Mouse (Mus musculus) myocyte (in vitro differentiated cells): Measurements from ENCODE around the gene Sgsm1. TPM values are rescaled to one million over a fixed set of nuclear protein-coding genes. Genes with fewer than 3 reads are reported as not detected.

Experiments used
- H3K27me3 ChIP-seq: one replicate; pipeline ENCODE4 v1.6.1; 2011; ENCODE audit not compliant: control insufficient read depth, insufficient read depth, insufficient read length
- H3K36me3 ChIP-seq: one replicate; pipeline ENCODE4 v1.6.1; 2011; ENCODE audit not compliant: control insufficient read depth, insufficient read depth
- H3K4me2 ChIP-seq: one replicate; pipeline ENCODE4 v1.6.1; 2011; ENCODE audit warnings: low read depth, control low read depth
- H3K4me3 ChIP-seq: one replicate; pipeline ENCODE4 v1.5.1; 2011; ENCODE audit warnings: mild to moderate bottlenecking, control low read depth, moderate library complexity
- H3K79me2 ChIP-seq: one replicate; pipeline ENCODE4 v1.6.1; 2011; ENCODE audit not compliant: control insufficient read depth, insufficient read depth
- H3ac ChIP-seq: one replicate; pipeline ENCODE4 v1.6.1; 2011; ENCODE audit not compliant: control insufficient read depth, insufficient read length
- CEBPB ChIP-seq: IDR thresholded peaks from 2 replicates; pipeline ENCODE4 v1.6.1; 2011; ENCODE audit warnings: mild to moderate bottlenecking, moderate library complexity; ENCODE audit not compliant: poor library complexity, insufficient read depth, severe bottlenecking
- E2F4 ChIP-seq: IDR thresholded peaks from one replicate; pipeline ENCODE4 v1.6.1; 2011; ENCODE audit warnings: mild to moderate bottlenecking, control low read depth, moderate library complexity; ENCODE audit not compliant: insufficient read depth
- MAX ChIP-seq: IDR thresholded peaks from one replicate; pipeline ENCODE4 v1.6.1; 2011; ENCODE audit warnings: low read depth, mild to moderate bottlenecking, control low read depth
- MYOD1 ChIP-seq, 3 experiments: IDR thresholded peaks; one replicate each; pipeline ENCODE4 v1.6.1; 2011; ENCODE audit warnings: control low read depth in 2 of 3, low read depth in 2 of 3, mild to moderate bottlenecking in 2 of 3, moderate library complexity in 1 of 3; ENCODE audit not compliant: insufficient read length in 2 of 3, control insufficient read depth in 1 of 3
- MYOG ChIP-seq, 3 experiments: IDR thresholded peaks; one replicate each; pipeline ENCODE4 v1.6.1; 2011; ENCODE audit warnings: control low read depth in 2 of 3, low read depth in 2 of 3, mild to moderate bottlenecking in 2 of 3; ENCODE audit not compliant: insufficient read length in 2 of 3, control insufficient read depth in 1 of 3, insufficient read depth in 1 of 3
- POLR2A ChIP-seq: IDR thresholded peaks from one replicate; pipeline ENCODE4 v1.6.1; 2011; ENCODE audit warnings: low read depth, mild to moderate bottlenecking, control low read depth, moderate library complexity; ENCODE audit not compliant: insufficient read length
- POLR2AphosphoS2 ChIP-seq: IDR thresholded peaks from one replicate; pipeline ENCODE4 v1.6.1; 2011; ENCODE audit warnings: low read depth, control low read depth; ENCODE audit not compliant: insufficient read length
- REST ChIP-seq: IDR thresholded peaks from one replicate; pipeline ENCODE4 v1.6.1; 2011; ENCODE audit warnings: mild to moderate bottlenecking, control low read depth, moderate library complexity; ENCODE audit not compliant: insufficient read depth, insufficient read length
- SRF ChIP-seq: IDR thresholded peaks from one replicate; pipeline ENCODE4 v1.6.1; 2011; ENCODE audit warnings: low read depth; ENCODE audit not compliant: control insufficient read depth, insufficient read length
- TCF12 ChIP-seq: IDR thresholded peaks from one replicate; pipeline ENCODE4 v1.6.1; 2011; ENCODE audit warnings: mild to moderate bottlenecking, control low read depth; ENCODE audit not compliant: poor library complexity, insufficient read depth, severe bottlenecking
- TCF3 ChIP-seq: IDR thresholded peaks from one replicate; pipeline ENCODE4 v1.6.1; 2011; ENCODE audit warnings: low read depth, control low read depth; ENCODE audit not compliant: insufficient read length
- USF1 ChIP-seq: IDR thresholded peaks from one replicate; pipeline ENCODE4 v1.6.1; 2011; ENCODE audit warnings: low read depth, mild to moderate bottlenecking, control low read depth, moderate library complexity
- polyA plus RNA-seq: library from polyadenylated mRNA; unstranded; fragments of >200 nt; fragmentation: generic; extraction: Trizol; gene quantifications from one replicate; pipeline ENCODE4 v1.2.1, GENCODE M21; 2012; ENCODE audit warnings: missing spikeins

Gene Sgsm1
- polyA plus RNA-seq, 1 experiment = 3.6 TPM

DNA sequence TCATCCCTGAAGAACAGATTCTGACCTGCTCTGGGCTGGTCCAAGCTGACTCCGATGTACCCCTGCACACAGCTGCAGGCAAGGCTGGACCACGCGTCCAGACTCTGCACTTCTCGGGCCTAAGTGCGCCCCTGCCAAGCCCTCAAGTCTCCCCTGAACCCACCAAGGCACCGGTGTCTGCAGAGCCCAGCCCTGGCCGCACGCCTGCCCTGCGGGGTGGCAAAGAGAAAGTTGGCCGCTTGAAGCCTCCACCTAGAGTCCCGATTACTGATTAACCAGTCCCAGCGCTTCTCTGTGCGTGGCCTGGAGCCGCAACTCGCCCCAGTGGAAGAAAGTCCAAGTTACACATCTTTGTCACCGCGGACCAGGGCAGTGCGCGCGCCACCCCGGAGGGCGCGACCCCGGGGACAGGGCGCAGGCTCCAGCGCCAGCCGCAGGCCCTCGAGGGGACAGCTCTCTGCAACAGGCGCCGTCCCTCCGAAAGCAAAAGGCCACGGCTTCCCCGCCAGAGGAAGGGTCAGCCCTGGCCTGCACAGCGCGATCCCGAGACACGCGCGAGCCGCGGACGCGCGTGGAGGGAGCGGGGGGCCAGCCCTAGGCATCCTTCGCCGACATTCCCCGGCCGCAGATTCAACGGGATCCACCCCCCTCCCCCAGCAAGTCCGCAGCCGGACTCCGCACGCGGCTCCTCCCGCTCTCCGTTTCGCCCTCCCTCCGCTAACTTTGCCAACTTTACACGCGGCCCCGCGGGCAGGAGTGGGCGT is 90.0 kb downstream of the Sgsm1 start:
- no peaks in the 10 kb centered on the region for H3K36me3 ChIP-seq
- TF ChIP-seq E2F4 (no peak), POLR2AphosphoS2 (no peak), USF1 (no peak), CEBPB (no peak), MYOD1 (IDR thresholded peaks at IDR 0.05; ENCODE audit: control insufficient read depth in 1 of 3, insufficient read length in 2 of 3, low read depth in 2 of 3) (no peak), MAX (no peak)
- H3K4me2 ChIP-seq = peak overlapping the region; percentile 76

DNA sequence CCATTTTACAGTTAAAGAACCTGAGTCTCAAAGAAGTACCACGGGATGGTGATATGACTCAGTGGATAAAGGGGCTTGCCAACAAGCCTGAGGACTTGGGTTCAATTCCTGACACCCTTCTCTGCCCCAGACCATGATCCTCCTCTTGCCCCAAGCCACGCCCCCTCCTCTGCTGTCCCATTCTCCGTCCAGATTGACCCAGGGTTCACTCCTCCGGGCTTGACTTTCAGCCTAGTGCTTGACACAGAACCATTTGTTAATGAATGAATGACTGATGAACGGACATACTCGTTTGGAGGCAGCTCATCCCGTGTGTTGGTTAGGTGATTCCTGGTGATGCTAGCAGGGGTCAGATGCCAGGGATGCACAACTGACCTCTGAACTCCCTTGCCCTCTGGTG is 90.7 kb downstream of the Sgsm1 start:
- Histone ChIP-seq H3K27me3 (no peaks in the 10 kb centered on the region), H3K79me2 (no peaks in the 10 kb centered on the region), H3ac (no peak overlapping the region), H3K4me2 (no peak overlapping the region), H3K36me3 (no peaks in the 10 kb centered on the region), H3K4me3 (peak overlapping the region; percentile 17)
- TF ChIP-seq POLR2AphosphoS2 (no peak), E2F4 (no peak), REST (no peak), CEBPB (no peak), MYOG (IDR thresholded peaks at IDR 0.05; ENCODE audit: control insufficient read depth in 1 of 3, insufficient read depth in 1 of 3, insufficient read length in 2 of 3, low read depth in 2 of 3) (no peak), SRF (no peak), MAX (no peak)

More for the DNA sequence above, 90.0 kb downstream of the Sgsm1 start:
- Histone ChIP-seq H3K27me3 (no peaks in the 10 kb centered on the region), H3K4me3 (peak overlapping the region; percentile 17), H3K79me2 (no peaks in the 10 kb centered on the region), H3ac (peak overlapping the region; percentile 0)

DNA sequence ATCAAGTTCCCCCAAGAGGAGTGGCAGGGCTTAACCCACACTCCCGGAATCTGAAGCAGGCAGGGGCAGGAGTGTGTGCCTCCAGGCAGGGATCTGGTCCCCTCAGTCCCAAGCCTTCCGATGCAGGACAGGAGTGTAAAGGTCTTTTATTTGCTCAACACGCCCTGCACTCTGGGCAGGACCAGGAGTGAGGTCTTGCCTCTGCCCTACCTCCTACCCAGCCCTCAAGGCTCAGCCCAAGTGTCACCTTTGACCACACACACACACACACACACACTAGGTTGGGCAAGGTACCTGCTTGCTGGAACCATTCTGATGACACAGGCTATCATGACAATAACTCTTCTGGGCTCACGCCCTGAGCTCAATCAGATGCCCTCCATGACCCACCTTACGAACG is 91.1 kb downstream of the Sgsm1 start:
- H3K4me3 ChIP-seq = no peak overlapping the region
- no peaks in the 10 kb centered on the region for H3K27me3 ChIP-seq
- TF ChIP-seq E2F4 (no peak), REST (no peak), TCF12 (no peak), POLR2A (no peak), MYOD1 (IDR thresholded peaks at IDR 0.05; ENCODE audit: control insufficient read depth in 1 of 3, insufficient read length in 2 of 3, low read depth in 2 of 3) (no peak), MYOG (IDR thresholded peaks at IDR 0.05; ENCODE audit: control insufficient read depth in 1 of 3, insufficient read depth in 1 of 3, insufficient read length in 2 of 3, low read depth in 2 of 3) (no peak), TCF3 (no peak)
- H3ac ChIP-seq = no peak overlapping the region
- H3K79me2 ChIP-seq = no peaks in the 10 kb centered on the region
- no peak overlapping the region for H3K4me2 ChIP-seq
- no peaks in the 10 kb centered on the region for H3K36me3 ChIP-seq

DNA sequence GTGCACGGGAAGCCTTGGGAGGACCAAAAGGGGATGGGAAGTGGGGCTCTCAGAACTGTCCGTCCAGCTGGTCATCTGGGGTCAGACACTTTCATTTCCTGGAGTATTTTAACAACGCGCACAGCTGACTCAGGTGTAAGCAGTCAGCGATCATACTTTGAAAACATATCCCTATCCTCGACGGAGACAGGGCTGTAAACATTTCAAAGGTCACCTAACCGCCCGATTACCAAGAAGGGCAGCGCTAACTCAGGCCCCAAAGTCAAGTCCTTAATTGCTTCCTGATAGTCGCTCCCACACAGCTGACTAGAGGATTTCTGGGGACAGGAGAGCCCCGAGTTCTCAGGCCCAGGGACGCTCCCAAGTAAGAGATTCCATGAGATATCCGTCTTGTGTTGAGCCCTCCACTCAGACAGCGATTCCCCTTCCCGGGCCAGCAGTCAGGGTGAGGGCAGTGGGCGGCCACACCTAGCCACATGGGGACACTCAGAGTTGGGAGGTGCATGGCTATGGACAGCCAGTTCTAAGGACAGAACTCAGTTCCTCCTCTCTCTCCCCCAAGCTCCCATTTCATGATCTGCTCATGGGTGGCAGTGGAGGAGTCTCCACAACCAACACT is 91.9 kb downstream of the Sgsm1 start:
- Histone ChIP-seq H3K27me3 (no peaks in the 10 kb centered on the region), H3K4me3 (no peak overlapping the region), H3K4me2 (no peak overlapping the region), H3ac (no peak overlapping the region), H3K36me3 (no peaks in the 10 kb centered on the region), H3K79me2 (peaks cover 3% of the 10 kb centered on the region)
- TF ChIP-seq USF1 (no peak), MYOG (IDR thresholded peaks at IDR 0.05; ENCODE audit: control insufficient read depth in 1 of 3, insufficient read depth in 1 of 3, insufficient read length in 2 of 3, low read depth in 2 of 3) (no peak), POLR2AphosphoS2 (no peak)

DNA sequence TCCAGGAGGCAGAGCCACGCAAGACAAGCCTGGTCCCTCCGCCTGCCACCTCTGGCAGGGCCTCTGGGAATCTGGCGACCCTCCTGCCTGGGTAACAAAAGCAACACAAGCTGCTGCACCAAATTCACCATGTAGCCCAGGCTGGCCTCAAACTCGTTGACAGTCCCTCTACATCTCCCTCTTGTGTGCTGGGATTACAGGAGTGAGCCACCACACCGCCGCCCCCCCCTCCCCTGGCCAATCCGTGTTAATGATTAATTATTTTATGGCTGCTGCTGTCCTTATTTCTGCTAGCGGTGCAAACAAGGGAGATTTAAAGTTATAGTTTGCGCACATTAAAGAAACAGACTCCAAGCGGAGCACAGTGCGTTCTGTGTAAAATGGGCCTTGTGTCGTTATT is 93.5 kb downstream of the Sgsm1 start:
- Histone ChIP-seq H3K4me3 (no peak overlapping the region), H3K79me2 (peaks cover 7% of the 10 kb centered on the region), H3K27me3 (no peaks in the 10 kb centered on the region), H3K4me2 (peak overlapping the region; percentile 61), H3ac (no peak overlapping the region), H3K36me3 (no peaks in the 10 kb centered on the region)
- TF ChIP-seq USF1 = no peak
- no peak for TF ChIP-seq POLR2AphosphoS2
- no peak for TF ChIP-seq POLR2A
- TF ChIP-seq SRF = no peak
